Mouse (Mus musculus): ENCODE measurements around the gene Sowahc.

GRCm38 (mm10) chr10:59259572-59259971 is 37.8 kb downstream of the Sowahc start:
- no peak for TF ChIP-seq CTCF (IDR thresholded peaks at IDR 0.05; ENCODE audit: low read depth, low read length)
- TF ChIP-seq GATA1 (IDR thresholded peaks at IDR 0.05; ENCODE audit: borderline replicate concordance, low read length): no peak
- no peak for TF ChIP-seq TAL1 (conservative IDR thresholded peaks at IDR 0.05; ENCODE audit: low read depth, low read length)
- TF ChIP-seq POLR2AphosphoS5 (IDR thresholded peaks at IDR 0.05; ENCODE audit: insufficient replicate concordance, low read depth, low read length): no peak
- TF ChIP-seq GATA2 (IDR thresholded peaks at IDR 0.05; ENCODE audit: borderline replicate concordance, low read depth, low read length): no peak
